In the genomic region with DNA sequence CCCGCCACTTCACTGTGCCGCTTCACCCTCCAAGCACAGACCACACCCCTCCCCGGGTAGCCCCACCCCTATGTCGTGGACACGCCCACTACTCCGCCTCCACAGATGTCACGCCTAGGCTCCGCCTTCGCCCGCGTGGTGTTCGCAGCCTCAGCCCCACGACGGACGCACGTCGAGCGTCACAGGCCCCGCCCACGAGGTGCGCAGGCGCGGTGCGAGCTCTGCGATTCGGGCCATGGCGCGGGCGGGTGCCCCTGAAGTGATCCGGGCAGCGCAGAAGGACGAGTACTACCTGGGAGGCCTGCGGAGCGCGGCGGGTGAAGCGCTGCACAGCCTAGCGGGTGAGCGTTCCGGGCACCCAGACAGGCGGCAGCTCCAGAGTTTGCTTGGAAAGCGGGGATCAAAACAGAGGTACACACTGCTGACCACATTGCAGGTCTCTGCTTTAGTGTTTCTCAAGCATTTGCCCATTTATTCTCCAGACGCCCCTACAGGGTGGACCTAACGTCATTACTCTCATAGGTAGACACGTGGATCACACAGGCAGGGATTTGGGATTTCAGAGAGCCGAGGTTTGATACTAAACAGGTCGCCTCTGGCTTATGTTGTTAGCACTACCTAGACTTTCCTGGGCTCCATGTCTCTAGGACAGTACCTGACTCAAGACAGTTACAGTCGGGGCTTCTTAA, we compare ENCODE assay signal across 8 mouse cellular contexts. TPM values are rescaled to one million over a fixed set of nuclear protein-coding genes. Genes with fewer than 3 reads are reported as not detected.
DNase-seq lines count a peak whose midpoint lies in the region; ATAC-seq and TF ChIP-seq lines count a peak whose summit lies in the region.

Pex10 (plus strand) TSS at position 183 of the 689 bp plus-strand sequence.

- H3K9ac ChIP-seq in heart, embryonic 15.5 days, result peak within 1 kb of the TSS; percentile 79
- H3K9ac ChIP-seq in liver, embryonic 14.5 days (replicated peaks), result peak within 1 kb of the TSS; percentile 75
- peak within 1 kb of the TSS; percentile 75 for H3K9ac ChIP-seq in neural tube, embryonic 11.5 days (ENCODE audit: low read length)
- H3K9ac ChIP-seq in stomach, postnatal 0 days (ENCODE audit: low read length), result peak within 1 kb of the TSS; percentile 72

- WGBS in forebrain, embryonic 10.5 days, result under 1% methylated on average over 48 of the region's 48 CpGs
- under 1% methylated on average over 48 of the region's 48 CpGs for WGBS in heart, embryonic 15.5 days
- under 1% methylated on average over 48 of the region's 48 CpGs for whole genome bisulfite sequencing in liver, embryonic 14.5 days (ENCODE audit: insufficient replicate concordance)
- under 1% methylated on average over 48 of the region's 48 CpGs for WGBS in neural tube, embryonic 11.5 days
- WGBS in stomach, postnatal 0 days, result under 1% methylated on average over 48 of the region's 48 CpGs

- H3K27ac ChIP-seq in forebrain, embryonic 10.5 days, result peak within 1 kb of the TSS; percentile 87
- peak within 1 kb of the TSS; percentile 80 for H3K27ac ChIP-seq in heart, embryonic 15.5 days
- peak within 1 kb of the TSS; percentile 50 for H3K27ac ChIP-seq in liver, embryonic 14.5 days
- H3K27ac ChIP-seq in neural tube, embryonic 11.5 days (ENCODE audit: low read depth, low read length), result peak within 1 kb of the TSS; percentile 61; the same call in 1 of the 2 replicates
- peak within 1 kb of the TSS; percentile 75 for H3K27ac ChIP-seq in stomach, postnatal 0 days (replicated peaks)

- peak within 1 kb of the TSS; percentile 72 for H3K4me3 ChIP-seq in forebrain, embryonic 10.5 days
- H3K4me3 ChIP-seq in heart, embryonic 15.5 days, result peak within 1 kb of the TSS; percentile 67
- peak within 1 kb of the TSS; percentile 57 to 77 for H3K4me3 ChIP-seq in liver, embryonic 14.5 days (ENCODE audit: insufficient read depth in 1 of 2, low read depth in 2 of 2, low read length in 2 of 2)
- peak within 1 kb of the TSS; percentile 64 for H3K4me3 ChIP-seq in neural tube, embryonic 11.5 days (ENCODE audit: low read depth, low read length)
- peak within 1 kb of the TSS; percentile 70 for H3K4me3 ChIP-seq in stomach, postnatal 0 days (ENCODE audit: low read depth, low read length)

- peak within 1 kb of the TSS; percentile 81 for H3K4me2 ChIP-seq in heart, embryonic 15.5 days
- peak within 1 kb of the TSS; percentile 84 for H3K4me2 ChIP-seq in liver, embryonic 14.5 days (ENCODE audit: low read depth)
- H3K4me2 ChIP-seq in neural tube, embryonic 11.5 days (ENCODE audit: low read depth), result peak within 1 kb of the TSS; percentile 87
- H3K4me2 ChIP-seq in stomach, postnatal 0 days (replicated peaks; ENCODE audit: low read depth), result peak within 1 kb of the TSS; percentile 83

- TF ChIP-seq CTCF in liver, embryonic 14.5 days (IDR thresholded peaks at IDR 0.05; ENCODE audit: low read depth), result no peak; the same call in 1 of the 2 replicates
- no peak for TF ChIP-seq CTCF in stomach, postnatal 0 days (IDR thresholded peaks at IDR 0.05; ENCODE audit: low read depth)

- ATAC-seq in heart, embryonic 15.5 days (replicated peaks; ENCODE audit: insufficient number of reproducible peaks, insufficient read depth, low FRiP score, low read depth), result peak; percentile 94
- peak; percentile 91 for ATAC-seq in liver, embryonic 14.5 days (ENCODE audit: insufficient read depth)
- peak; percentile 92 for ATAC-seq in neural tube, embryonic 11.5 days (ENCODE audit: insufficient read depth, low FRiP score, low TSS enrichment)
- peak; percentile 89 for ATAC-seq in stomach, postnatal 0 days (ENCODE audit: low FRiP score, low TSS enrichment)

- H3K36me3 ChIP-seq in forebrain, embryonic 10.5 days (replicated peaks), result peaks cover 43% of the 10 kb centered on the region
- peaks cover 34% of the 10 kb centered on the region for H3K36me3 ChIP-seq in heart, embryonic 15.5 days
- H3K36me3 ChIP-seq in liver, embryonic 14.5 days (replicated peaks; ENCODE audit: control insufficient read depth, insufficient read depth, low read depth), result peaks cover 21% of the 10 kb centered on the region
- peaks cover 12% of the 10 kb centered on the region; the same call in 1 of the 2 replicates for H3K36me3 ChIP-seq in neural tube, embryonic 11.5 days (ENCODE audit: control insufficient read depth, insufficient read depth, low read length)
- H3K36me3 ChIP-seq in stomach, postnatal 0 days (ENCODE audit: control insufficient read depth, insufficient read depth, low read length), result 0 out of 2 replicates have a peak, but pooled peaks cover 6% of the 10 kb centered on the region

- peaks cover 44% of the 10 kb centered on the region for H3K4me1 ChIP-seq in forebrain, embryonic 10.5 days
- peaks cover 24% of the 10 kb centered on the region for H3K4me1 ChIP-seq in heart, embryonic 15.5 days (replicated peaks)
- peaks cover 7 to 13% of the 10 kb centered on the region in 2 experiments; a peak in 3 of 4 replicates for H3K4me1 ChIP-seq in liver, embryonic 14.5 days (replicated peaks; ENCODE audit: control insufficient read depth in 2 of 2, insufficient read depth in 2 of 2, low read length in 1 of 2)
- H3K4me1 ChIP-seq in neural tube, embryonic 11.5 days (ENCODE audit: control insufficient read depth, insufficient read depth, low read length), result peaks cover 6% of the 10 kb centered on the region
- H3K4me1 ChIP-seq in stomach, postnatal 0 days (replicated peaks; ENCODE audit: control insufficient read depth, insufficient read depth), result peaks cover 4% of the 10 kb centered on the region; the same call in 1 of the 2 replicates

- peak; percentile 96 to 98 for DNase-seq in CD8-positive naive resting alpha-beta T cell, adult 2 months (ENCODE audit: low read depth in 2 of 2, low spot score in 2 of 2)
- peak; percentile 97 for DNase-seq in c-Kit-positive CD71-negative TER-119-negative erythroid progenitor cells, embryonic 14.5 days (ENCODE audit: low read depth)
- peak; percentile 99 for DNase-seq in forebrain, embryonic 10.5 days (ENCODE audit: extremely low spot score, low spot score)
- peak; percentile 97 to 98 for DNase-seq in kidney, postnatal 25 days
- DNase-seq in liver, embryonic 14.5 days (ENCODE audit: low read depth in 3 of 3, low spot score in 3 of 3), result peak; percentile 95 to 97 (median 95)
- DNase-seq in neural tube, embryonic 11.5 days (ENCODE audit: low spot score), result peak; percentile 99
- peak; percentile 99 for DNase-seq in stomach, postnatal 0 days (ENCODE audit: low spot score)

- 0 out of 2 replicates have a peak, but pooled peaks cover 3% of the 10 kb centered on the region for H3K27me3 ChIP-seq in forebrain, embryonic 10.5 days (ENCODE audit: poor library complexity, severe bottlenecking)
- 0 out of 2 replicates have a peak, but pooled peaks cover 7% of the 10 kb centered on the region for H3K27me3 ChIP-seq in heart, embryonic 15.5 days
- no peaks in the 10 kb centered on the region for H3K27me3 ChIP-seq in liver, embryonic 14.5 days (ENCODE audit: control insufficient read depth, insufficient read depth, low read length)
- no peaks in the 10 kb centered on the region for H3K27me3 ChIP-seq in neural tube, embryonic 11.5 days (ENCODE audit: control insufficient read depth, insufficient read depth, low read length)
- no peaks in the 10 kb centered on the region for H3K27me3 ChIP-seq in stomach, postnatal 0 days (ENCODE audit: control insufficient read depth, insufficient read depth, low read length)

- H3K9me3 ChIP-seq in forebrain, embryonic 10.5 days, result no peaks in the 10 kb centered on the region
- H3K9me3 ChIP-seq in heart, embryonic 15.5 days (replicated peaks), result no peaks in the 10 kb centered on the region
- H3K9me3 ChIP-seq in liver, embryonic 14.5 days (ENCODE audit: control insufficient read depth, low read length), result no peaks in the 10 kb centered on the region
- H3K9me3 ChIP-seq in neural tube, embryonic 11.5 days (ENCODE audit: control insufficient read depth, low read length), result no peaks in the 10 kb centered on the region
- H3K9me3 ChIP-seq in stomach, postnatal 0 days (ENCODE audit: control insufficient read depth, low read length), result no peaks in the 10 kb centered on the region

- no peak for TF ChIP-seq EP300 in liver, embryonic 14.5 days (IDR thresholded peaks at IDR 0.05; ENCODE audit: low read depth)
- no peak for TF ChIP-seq EP300 in stomach, postnatal 0 days (optimal IDR thresholded peaks at IDR 0.05)

RNA-seq across cellular contexts. Expression of gene Pex10, which starts in this region (rescaled TPM):
- 22.2 TPM in 2 replicates for polyA plus RNA-seq in forebrain, embryonic 10.5 days (2016; fragmentation: Nextera tagmentation; extraction: Ambion mirVana)
- polyA plus RNA-seq in heart, embryonic 15.5 days (2015; fragmentation: Nextera tagmentation; extraction: Ambion mirVana), result 16.3 and 18.6 TPM in 2 replicates
- 6.8 and 7.1 TPM in 2 replicates for polyA plus RNA-seq in liver, embryonic 14.5 days (2012; rRNA removed)
- 1.7 and 2.6 TPM in 2 replicates for polyA plus RNA-seq in liver, embryonic 14.5 days (2014; fragmentation: Nextera tagmentation; extraction: Ambion mirVana)
- polyA plus RNA-seq in neural tube, embryonic 11.5 days (2014; fragmentation: Nextera tagmentation; extraction: Ambion mirVana), result 6.9 and 8.3 TPM in 2 replicates
- polyA plus RNA-seq in stomach, postnatal 0 days (2015; fragmentation: Nextera tagmentation; extraction: Ambion mirVana), result 10.3 and 10.5 TPM in 2 replicates

Comparison
In these comparisons a context has a peak if more than half of its experiments do, and no peak if none do; other contexts are left out.
1. Peak in every context shown above with its lines: DNase-seq, ATAC-seq, H3K4me3 ChIP-seq and H3K27ac ChIP-seq.